In the genomic region with DNA sequence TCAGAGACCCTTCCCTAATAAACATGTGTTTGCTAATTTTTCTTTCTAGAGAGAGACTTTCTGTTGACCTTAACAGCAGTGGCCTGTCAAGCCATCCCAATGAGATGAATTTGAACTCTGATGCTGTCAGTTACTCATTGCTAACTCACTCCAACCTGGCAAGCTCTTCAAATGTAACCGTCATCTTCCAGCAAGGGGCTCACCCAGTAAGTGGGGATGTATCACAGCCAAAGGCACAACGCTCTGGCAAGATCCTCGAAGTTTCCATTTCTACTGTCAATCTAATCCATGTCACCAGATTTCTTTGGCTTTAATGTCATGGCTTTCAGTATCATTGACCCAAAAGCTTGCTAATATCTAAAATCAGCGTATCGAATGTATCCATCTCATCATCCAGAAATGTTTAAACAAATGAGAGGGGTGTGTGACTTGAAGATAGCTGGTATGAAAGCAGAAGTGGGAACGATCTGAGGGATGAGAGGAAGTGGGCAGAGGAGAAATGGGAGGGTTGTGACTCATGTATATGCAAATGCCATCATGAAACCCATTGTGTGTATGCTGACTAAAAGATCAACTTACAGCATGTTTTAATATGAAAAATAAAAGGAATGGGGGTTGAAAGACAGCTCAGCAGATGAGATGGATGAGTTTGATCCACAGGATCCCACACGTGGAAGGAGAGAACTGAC, we compare ENCODE assay signal across 33 mouse cellular contexts.
DNase-seq lines count a peak whose midpoint lies in the region; ATAC-seq and TF ChIP-seq lines count a peak whose summit lies in the region.
"Had no signal": no experiment of that assay in that cellular context is flagged by ENCODE, and none has a peak within 500 bp of the region (broad histone marks: within the 10 kb centered on the region; RNA-seq: fewer than 3 reads in every experiment).

No protein-coding gene starts in this region.

- H3K27ac ChIP-seq in brown adipose tissue, adult 24 weeks (replicated peaks; ENCODE audit: low read depth, low read length): peak overlapping the region; percentile 74; the same call in 1 of the 2 replicates
- no peak overlapping the region for H3K27ac ChIP-seq in hindbrain, postnatal 0 days
- H3K27ac ChIP-seq: embryonic facial prominence, embryonic 13.5 days; gastrocnemius, adult 2 months; heart, embryonic 10.5 days; heart, embryonic 15.5 days; hindbrain, embryonic 13.5 days; layer of hippocampus, adult 2 months; liver, embryonic 14.5 days; neural tube, embryonic 13.5 days had no signal

- no peak overlapping the region for H3K4me3 ChIP-seq in brown adipose tissue, adult 24 weeks (ENCODE audit: insufficient read depth, low read depth, low read length)
- no peak overlapping the region for H3K4me3 ChIP-seq in hindbrain, postnatal 0 days (ENCODE audit: low read length)
- H3K4me3 ChIP-seq: embryonic facial prominence, embryonic 13.5 days; gastrocnemius, adult 2 months; heart, embryonic 10.5 days; heart, embryonic 15.5 days; hindbrain, embryonic 13.5 days; layer of hippocampus, adult 2 months; neural tube, embryonic 13.5 days had no signal

- no peaks in the 10 kb centered on the region for H3K27me3 ChIP-seq in hindbrain, postnatal 0 days (ENCODE audit: insufficient read depth, low read length)
- H3K27me3 ChIP-seq: embryonic facial prominence, embryonic 13.5 days; heart, embryonic 15.5 days; hindbrain, embryonic 13.5 days; neural tube, embryonic 13.5 days had no signal

- no peaks in the 10 kb centered on the region for H3K9me3 ChIP-seq in hindbrain, postnatal 0 days (ENCODE audit: low read length)
- H3K9me3 ChIP-seq: embryonic facial prominence, embryonic 13.5 days; heart, embryonic 10.5 days; heart, embryonic 15.5 days; hindbrain, embryonic 13.5 days; neural tube, embryonic 13.5 days had no signal

- peak; percentile 51 for DNase-seq in heart, adult 11 months
- no peak for DNase-seq in heart, adult 18-20 months
- DNase-seq in hindbrain, postnatal 0 days (ENCODE audit: low spot score): no peak
- no peak for DNase-seq in layer of hippocampus, adult 9-11 months
- DNase-seq in retina, postnatal 1 day: no peak
- no peak for DNase-seq in adipocyte (ENCODE audit: low spot score)
- DNase-seq: adrenal gland, adult 8-10 months; cerebellum, adult 11 months; cerebellum, adult 9-10 months; cerebellum, postnatal 36 days; gastrocnemius, adult 2 months; kidney, postnatal 36 days; liver; lung, adult 2 months; lung, postnatal 10 days; right cerebral cortex, postnatal 14 days; thymus, adult 2 months; thymus, postnatal 36 days had no signal

- H3K9ac ChIP-seq in hindbrain, postnatal 0 days (replicated peaks; ENCODE audit: low read length): no peak overlapping the region
- H3K9ac ChIP-seq: embryonic facial prominence, embryonic 13.5 days; heart, embryonic 15.5 days; hindbrain, embryonic 13.5 days; liver, embryonic 14.5 days; neural tube, embryonic 13.5 days had no signal

- peak; percentile 97 for ATAC-seq in megakaryocyte progenitor cell, adult 5-6 weeks (replicated peaks; ENCODE audit: poor library complexity)
- no peak for ATAC-seq in hindbrain, postnatal 0 days
- ATAC-seq: activated CD4-positive, CD25-positive, alpha-beta regulatory T cell, adult 4 months; CD4-positive, CD25-positive, alpha-beta regulatory T cell, adult 4 months; forebrain, embryonic 16.5 days; intestine, postnatal 0 days; midbrain, embryonic 16.5 days had no signal

- no peak overlapping the region for H3K4me2 ChIP-seq in hindbrain, postnatal 0 days (ENCODE audit: low read depth, low read length)
- H3K4me2 ChIP-seq: embryonic facial prominence, embryonic 13.5 days; heart, embryonic 15.5 days; hindbrain, embryonic 13.5 days; midbrain, embryonic 11.5 days; neural tube, embryonic 13.5 days had no signal

- WGBS in hindbrain, postnatal 0 days: 85% methylated on average over 7 of the region's 7 CpGs

- peaks cover 15% of the 10 kb centered on the region for H3K4me1 ChIP-seq in brown adipose tissue, adult 24 weeks (ENCODE audit: control insufficient read depth, insufficient read depth, insufficient read length, low read length)
- H3K4me1 ChIP-seq in hindbrain, postnatal 0 days (ENCODE audit: insufficient read depth, low read length): no peaks in the 10 kb centered on the region
- H3K4me1 ChIP-seq: embryonic facial prominence, embryonic 13.5 days; hindbrain, embryonic 13.5 days; neural tube, embryonic 13.5 days had no signal

- no peak for TF ChIP-seq CTCF in hindbrain, postnatal 0 days (IDR thresholded peaks at IDR 0.05; ENCODE audit: low read depth)

- no peaks in the 10 kb centered on the region for H3K36me3 ChIP-seq in hindbrain, postnatal 0 days (ENCODE audit: insufficient read depth, low read length)
- H3K36me3 ChIP-seq: embryonic facial prominence, embryonic 13.5 days; heart, embryonic 10.5 days; heart, embryonic 15.5 days; hindbrain, embryonic 13.5 days; neural tube, embryonic 13.5 days had no signal
